ENCODE assay signal across 14 mouse cellular contexts in the genomic region with DNA sequence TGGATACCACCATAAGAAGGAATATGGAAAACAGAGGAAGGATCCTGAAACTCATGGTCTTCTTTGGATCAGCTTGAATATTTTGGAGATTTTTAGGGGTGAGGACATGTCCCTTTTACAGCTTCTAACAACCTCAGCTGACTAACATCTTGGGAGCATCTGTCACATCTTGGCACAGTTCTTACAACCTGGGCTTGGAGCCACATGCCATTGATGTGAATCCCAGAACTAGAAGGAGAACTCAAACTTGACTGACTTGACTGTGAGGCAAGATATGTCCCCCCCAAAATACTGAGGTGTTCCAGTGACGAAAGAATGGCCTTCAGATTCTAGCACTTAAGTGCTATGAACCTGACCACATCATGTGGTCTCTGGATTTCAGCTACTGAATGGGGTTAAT.
DNase-seq lines count a peak whose midpoint lies in the region.
"Had no signal": no experiment of that assay in that cellular context is flagged by ENCODE, and none has a peak within 500 bp of the region (broad histone marks: within the 10 kb centered on the region; RNA-seq: fewer than 3 reads in every experiment).

No protein-coding gene starts in this region.

- intact Hi-C loops in left cerebral cortex, postnatal 4 days (cut with DNase I), result no loop called here

- peak; percentile 63 for DNase-seq in heart, adult 11 months
- no peak for DNase-seq in heart, adult 9 months (ENCODE audit: low spot score in 2 of 2)
- DNase-seq in left cerebral cortex, postnatal 4 days, result peak; percentile 27
- no peak for DNase-seq in left cerebral cortex, adult 18-20 months (ENCODE audit: low spot score in 2 of 2)
- peak; percentile 26 for DNase-seq in Muller cell, postnatal 12 days (ENCODE audit: inconsistent ontology term)
- peak; percentile 31 for DNase-seq in lung, postnatal 14 days
- no peak for DNase-seq in frontal cortex, postnatal 14 days (ENCODE audit: low spot score in 2 of 2)
- DNase-seq: adrenal gland, postnatal 14 days; cerebellum, adult 11 months; gastrocnemius, postnatal 10 days; layer of hippocampus, postnatal 36 days; lung, embryonic 14.5 days; retina, postnatal 1 day; thymus, adult 2 months had no signal

Comparison
In these comparisons a context has a peak if more than half of its experiments do, and no peak if none do; other contexts are left out.
1. DNase-seq: peak in heart, adult 11 months (single experiment), left cerebral cortex, postnatal 4 days (single experiment), Muller cell, postnatal 12 days (single experiment) and lung, postnatal 14 days (single experiment); none in heart, adult 9 months (0 of 2), left cerebral cortex, adult 18-20 months (0 of 2) and frontal cortex, postnatal 14 days (0 of 2).